Mouse (Mus musculus) megakaryocyte, embryonic 14.5 days (primary cell): ENCODE data around the gene Stk11. TPM values are rescaled to one million over a fixed set of nuclear protein-coding genes. Genes with fewer than 3 reads are reported as not detected.

Experiments used
- H3K27me3 ChIP-seq: replicated peaks from 2 replicates; pipeline ENCODE3; 2012; ENCODE audit warnings: inconsistent platforms
- H3K36me3 ChIP-seq: replicated peaks from 2 replicates; pipeline ENCODE3; 2012; ENCODE audit warnings: low read length, inconsistent platforms, mixed read lengths
- H3K4me1 ChIP-seq: 2 replicates; pipeline ENCODE4 v1.6.1; 2012; ENCODE audit warnings: inconsistent platforms
- H3K4me3 ChIP-seq: replicated peaks from 2 replicates; pipeline ENCODE3; 2012; ENCODE audit warnings: moderate library complexity, mild to moderate bottlenecking, inconsistent platforms
- H3K9me3 ChIP-seq: 2 replicates; pipeline ENCODE4 v1.6.1; 2012; ENCODE audit warnings: inconsistent platforms
- FLI1 ChIP-seq: IDR thresholded peaks from 2 replicates; pipeline ENCODE4 v1.6.1; 2012; ENCODE audit warnings: low read length, inconsistent platforms, mixed read lengths
- GATA1 ChIP-seq: IDR thresholded peaks from 3 replicates; pipeline ENCODE4 v1.6.1; 2012; ENCODE audit warnings: mixed read lengths, low read length, inconsistent platforms, borderline replicate concordance
- polyA plus RNA-seq: library from polyadenylated mRNA; stranded (reverse); fragments of >175 nt; gene quantifications from 2 replicates; pipeline ENCODE4 v1.2.3, GENCODE M21; 2012; ENCODE audit warnings: low replicate concordance; ENCODE audit not compliant: insufficient read depth

Gene Stk11
- polyA plus RNA-seq, 1 experiment, result 200 TPM

- Histone ChIP-seq H3K36me3 (peaks cover 98% of the 10 kb centered on the region), H3K27me3 (no peaks in the 10 kb centered on the region), H3K4me3 (peak overlapping the region; percentile 67), H3K4me1 (peaks cover 91% of the 10 kb centered on the region), H3K9me3 (no peaks in the 10 kb centered on the region)
- TF ChIP-seq GATA1 (no peak), FLI1 (no peak)
Measured at GRCm38 (mm10) chr10:80123932-80124562, 8.4 kb downstream of the Stk11 start.

GRCm38 (mm10) chr10:80127920-80128319 lies 12.3 kb downstream of the Stk11 start:
- Histone ChIP-seq H3K4me1 (peaks cover 87% of the 10 kb centered on the region), H3K36me3 (peaks cover 99% of the 10 kb centered on the region), H3K4me3 (peak overlapping the region; percentile 8), H3K9me3 (no peaks in the 10 kb centered on the region), H3K27me3 (no peaks in the 10 kb centered on the region)
- no peak for TF ChIP-seq FLI1
- TF ChIP-seq GATA1, result no peak

GRCm38 (mm10) chr10:80129846-80130245 lies 14.2 kb downstream of the Stk11 start:
- H3K4me3 ChIP-seq, result no peak overlapping the region
- H3K9me3 ChIP-seq, result no peaks in the 10 kb centered on the region
- TF ChIP-seq FLI1 (no peak), GATA1 (no peak)
- peaks cover 81% of the 10 kb centered on the region for H3K4me1 ChIP-seq
- no peaks in the 10 kb centered on the region for H3K27me3 ChIP-seq
- peaks cover 98% of the 10 kb centered on the region for H3K36me3 ChIP-seq

- peak overlapping the region; percentile 10 for H3K4me3 ChIP-seq
- H3K9me3 ChIP-seq, result no peaks in the 10 kb centered on the region
- H3K36me3 ChIP-seq, result peaks cover 98% of the 10 kb centered on the region
- TF ChIP-seq FLI1, result no peak
- TF ChIP-seq GATA1, result no peak
- H3K4me1 ChIP-seq, result peaks cover 74% of the 10 kb centered on the region
- H3K27me3 ChIP-seq, result no peaks in the 10 kb centered on the region
Measured at GRCm38 (mm10) chr10:80130403-80131031, 14.9 kb downstream of the Stk11 start.

GRCm38 (mm10) chr10:80131316-80131951 lies 15.8 kb downstream of the Stk11 start:
- Histone ChIP-seq H3K9me3 (no peaks in the 10 kb centered on the region), H3K4me1 (peaks cover 65% of the 10 kb centered on the region), H3K27me3 (no peaks in the 10 kb centered on the region), H3K4me3 (peak overlapping the region; percentile 64), H3K36me3 (peaks cover 95% of the 10 kb centered on the region)
- no peak for TF ChIP-seq GATA1

GRCm38 (mm10) chr10:80131952-80132350 lies 16.3 kb downstream of the Stk11 start:
- H3K36me3 ChIP-seq, result peaks cover 93% of the 10 kb centered on the region
- no peaks in the 10 kb centered on the region for H3K9me3 ChIP-seq
- peak overlapping the region; percentile 40 for H3K4me3 ChIP-seq
- H3K27me3 ChIP-seq, result no peaks in the 10 kb centered on the region
- TF ChIP-seq GATA1 (no peak), FLI1 (no peak)
- peaks cover 64% of the 10 kb centered on the region for H3K4me1 ChIP-seq

- TF ChIP-seq GATA1, result no peak
- H3K4me3 ChIP-seq, result no peak overlapping the region
- H3K9me3 ChIP-seq, result no peaks in the 10 kb centered on the region
- H3K27me3 ChIP-seq, result peaks cover 5% of the 10 kb centered on the region
- peaks cover 64% of the 10 kb centered on the region for H3K4me1 ChIP-seq
- peaks cover 81% of the 10 kb centered on the region for H3K36me3 ChIP-seq
Measured at GRCm38 (mm10) chr10:80133226-80133849, 17.7 kb downstream of the Stk11 start.

- TF ChIP-seq GATA1, result no peak
- no peak for TF ChIP-seq FLI1
- Histone ChIP-seq H3K4me3 (no peak overlapping the region), H3K36me3 (peaks cover 70% of the 10 kb centered on the region), H3K4me1 (peaks cover 67% of the 10 kb centered on the region), H3K9me3 (no peaks in the 10 kb centered on the region), H3K27me3 (peaks cover 10% of the 10 kb centered on the region)
Measured at GRCm38 (mm10) chr10:80134421-80134820, 18.8 kb downstream of the Stk11 start.

GRCm38 (mm10) chr10:80135161-80135560 lies 19.6 kb downstream of the Stk11 start:
- peaks cover 67% of the 10 kb centered on the region for H3K4me1 ChIP-seq
- H3K9me3 ChIP-seq, result no peaks in the 10 kb centered on the region
- H3K36me3 ChIP-seq, result peaks cover 63% of the 10 kb centered on the region
- H3K4me3 ChIP-seq, result no peak overlapping the region
- peaks cover 10% of the 10 kb centered on the region for H3K27me3 ChIP-seq
- TF ChIP-seq FLI1 (no peak), GATA1 (no peak)

GRCm38 (mm10) chr10:80135641-80136040 lies 20.0 kb downstream of the Stk11 start:
- Histone ChIP-seq H3K4me3 (no peak overlapping the region), H3K4me1 (peaks cover 72% of the 10 kb centered on the region), H3K27me3 (peaks cover 10% of the 10 kb centered on the region), H3K36me3 (peaks cover 58% of the 10 kb centered on the region), H3K9me3 (no peaks in the 10 kb centered on the region)
- no peak for TF ChIP-seq GATA1
- no peak for TF ChIP-seq FLI1
